8 mouse cellular contexts compared by ENCODE assay signal in the genomic region with DNA sequence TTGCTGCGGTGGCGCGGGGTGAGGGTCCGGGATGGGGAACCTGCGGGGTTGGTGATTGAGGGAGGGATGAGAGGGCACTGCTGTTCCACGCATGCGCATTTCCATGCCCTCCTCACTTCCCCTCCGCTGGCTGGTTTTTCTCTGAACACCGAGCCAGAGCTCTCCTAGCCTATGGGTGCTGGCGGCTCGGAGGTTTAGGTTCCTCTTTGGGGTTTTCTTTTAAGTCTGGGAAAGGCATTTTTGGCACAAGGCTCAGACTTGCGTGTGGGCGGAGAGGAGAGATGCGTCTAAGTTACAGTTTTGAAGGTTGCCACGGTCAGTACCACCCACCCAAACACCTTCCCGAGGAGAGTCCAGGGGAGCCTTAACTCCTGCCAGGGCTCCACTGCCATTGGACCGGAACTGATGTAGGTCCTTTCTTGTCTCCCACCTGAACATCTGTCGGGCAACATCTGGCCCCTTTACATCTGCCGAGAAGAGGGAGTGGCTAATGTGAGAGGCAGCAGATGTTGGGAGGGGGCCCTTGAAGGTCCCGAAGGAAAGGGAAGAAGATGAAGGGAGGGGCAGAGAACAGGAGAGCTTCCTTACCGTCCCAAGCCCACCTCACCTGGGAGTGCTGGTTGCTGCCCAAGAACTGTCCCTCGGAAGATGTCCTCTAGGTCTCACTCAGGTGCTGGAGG. TPM values are rescaled to one million over a fixed set of nuclear protein-coding genes. Genes with fewer than 3 reads are reported as not detected.
DNase-seq lines count a peak whose midpoint lies in the region; ATAC-seq and TF ChIP-seq lines count a peak whose summit lies in the region.

No protein-coding gene starts in this region.

- peak overlapping the region; percentile 52 for H3K4me2 ChIP-seq in hindbrain, embryonic 12.5 days (replicated peaks)

- H3K27me3 ChIP-seq in hindbrain, embryonic 12.5 days = peaks cover 35% of the 10 kb centered on the region
- H3K27me3 ChIP-seq in splenic B cell, adult 2 months (ENCODE audit: control insufficient read depth, insufficient read depth, low read length, poor library complexity, severe bottlenecking) = no peaks in the 10 kb centered on the region

- no peak overlapping the region for H3K27ac ChIP-seq in hindbrain, embryonic 12.5 days

- no peaks in the 10 kb centered on the region for H3K9me3 ChIP-seq in hindbrain, embryonic 12.5 days (replicated peaks)

- no peak for TF ChIP-seq POLR2A in brain, embryonic 14.5 days (IDR thresholded peaks at IDR 0.05; ENCODE audit: borderline replicate concordance, extremely low read depth, insufficient read depth, insufficient read length, poor library complexity, severe bottlenecking)

- WGBS in hindbrain, embryonic 12.5 days = 20% methylated on average over 22 of the region's 22 CpGs

- H3K9ac ChIP-seq in hindbrain, embryonic 12.5 days = peak overlapping the region; percentile 35; the same call in 1 of the 2 replicates

- TF ChIP-seq CTCF in brain, embryonic 14.5 days (IDR thresholded peaks at IDR 0.05; ENCODE audit: borderline replicate concordance, extremely low read depth, insufficient read depth, insufficient read length) = no peak

- no peak for ATAC-seq in hindbrain, embryonic 12.5 days (ENCODE audit: low FRiP score)

- H3K36me3 ChIP-seq in hindbrain, embryonic 12.5 days = no peaks in the 10 kb centered on the region
- no peaks in the 10 kb centered on the region for H3K36me3 ChIP-seq in splenic B cell, adult 2 months (ENCODE audit: control insufficient read depth, insufficient read depth, low read length, poor library complexity, severe bottlenecking)

- DNase-seq in left cerebral cortex, postnatal 4 days = peak; percentile 20
- DNase-seq in left cerebral cortex, adult 11 months (ENCODE audit: low spot score) = no peak
- DNase-seq in brain, embryonic 14.5 days (ENCODE audit: low read depth) = peak; percentile 67
- DNase-seq in lung, postnatal 36 days = peak; percentile 38
- peak; percentile 77 for DNase-seq in splenic B cell, adult 2 months (ENCODE audit: low read depth, low spot score)
- no peak for DNase-seq in cerebellum, postnatal 4 days (ENCODE audit: low spot score in 2 of 2)
- no peak for DNase-seq in MN1 (ENCODE audit: low spot score)

- peak overlapping the region; percentile 21 for H3K4me3 ChIP-seq in hindbrain, embryonic 12.5 days

- H3K4me1 ChIP-seq in hindbrain, embryonic 12.5 days = peaks cover 8% of the 10 kb centered on the region

- intact Hi-C loops in left cerebral cortex, postnatal 4 days (cut with DNase I) = no loop called here

RNA-seq across cellular contexts. Expression of a gene that starts 8.5 kb away (rescaled TPM):
- total RNA-seq in left cerebral cortex, postnatal 4 days (2021) = under 1 TPM in 1 of 2 experiments, not detected in 1; 0.08 TPM
- 0.40 and 0.64 TPM in 2 replicates for polyA plus RNA-seq in brain, embryonic 14.5 days (2012; rRNA removed)
- polyA plus RNA-seq in hindbrain, embryonic 12.5 days (2016; fragmentation: Nextera tagmentation; extraction: Ambion mirVana) = 0.19 and 0.29 TPM in 2 replicates

Comparison
In these comparisons a context has a peak if more than half of its experiments do, and no peak if none do; other contexts are left out.
1. DNase-seq: peak in left cerebral cortex, postnatal 4 days (single experiment), brain, embryonic 14.5 days (single experiment), lung, postnatal 36 days (single experiment) and splenic B cell, adult 2 months (single experiment); none in left cerebral cortex, adult 11 months (single experiment), cerebellum, postnatal 4 days (0 of 2) and MN1 (single experiment).